Mouse (Mus musculus): ENCODE results near the gene Sgms2.
A peak's percentile ranks its signal among the peaks of the same experiment; 100 is the strongest.

GRCm38 (mm10) chr3:131302452-131303319 is 188.5 kb downstream of the Sgms2 start, which contains the start of gene Cyp2u1:
- 0 out of 2 replicates have a peak, but pooled peaks have one; percentile 7 for TF ChIP-seq CTCF (IDR thresholded peaks at IDR 0.05; ENCODE audit: low read depth)
- no peak for TF ChIP-seq EP300 (IDR thresholded peaks at IDR 0.05; ENCODE audit: low read depth)

All from heart, postnatal 0 days (tissue).